Mouse (Mus musculus): ENCODE results near the gene Inafm2. TPM values are rescaled to one million over a fixed set of nuclear protein-coding genes. Genes with fewer than 3 reads are reported as not detected.

The Inafm2 gene
- total RNA-seq, 2 experiments from 2014 or later, result 71.4 to 77.5 TPM

DNA sequence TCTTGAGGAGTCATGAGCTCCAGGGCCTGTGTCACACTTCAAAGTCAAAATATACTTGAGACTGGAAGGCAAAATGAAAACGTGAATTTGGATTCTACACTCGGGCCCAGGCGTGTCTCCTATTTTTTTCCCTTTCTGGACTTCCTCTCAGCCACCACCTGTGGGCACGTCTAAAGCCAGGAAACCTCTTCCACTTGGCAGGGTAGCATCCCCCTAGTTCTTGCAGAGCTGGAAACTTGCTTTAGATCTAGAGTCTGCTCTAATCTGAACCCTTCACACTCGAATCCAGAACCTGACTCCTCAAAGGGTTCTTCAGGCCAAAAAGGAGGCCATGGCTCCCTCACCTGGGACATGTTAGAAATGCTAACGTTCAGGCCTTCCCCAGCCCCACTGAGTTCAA, 9.8 kb downstream of the Inafm2 start:
- no peak for DNase-seq (ENCODE audit: low spot score in 2 of 2)

- DNase-seq (ENCODE audit: low spot score in 2 of 2), result peak in 1 of 2 experiments; percentile 47
Measured at GRCm38 (mm10) chr2:118756103-118756502, 10.5 kb downstream of the Inafm2 start.

- no peak for DNase-seq (ENCODE audit: low spot score in 2 of 2)
Measured at GRCm38 (mm10) chr2:118759828-118760227, 14.3 kb downstream of the Inafm2 start.

GRCm38 (mm10) chr2:118760311-118761025, 14.9 kb downstream of the Inafm2 start:
- no peak for DNase-seq (ENCODE audit: low spot score in 2 of 2)

DNA sequence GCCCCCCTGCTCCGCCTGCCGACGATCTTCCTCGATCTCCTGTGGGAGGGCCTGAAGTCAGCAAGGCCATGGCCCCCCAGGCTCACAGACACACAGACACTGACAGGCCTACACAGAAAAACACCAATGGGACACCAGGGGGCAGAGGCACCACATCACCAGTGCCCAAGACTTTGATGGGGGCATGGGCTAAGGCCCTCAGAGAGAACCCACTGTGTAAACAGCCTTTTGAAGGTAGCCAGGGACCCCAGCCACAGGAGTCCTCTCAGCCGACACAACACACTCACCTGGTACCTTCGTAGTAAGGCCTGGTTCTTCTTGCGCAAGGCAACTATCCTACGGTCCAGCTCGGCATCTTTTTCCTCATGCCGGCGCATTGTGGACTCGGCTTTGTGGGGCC, 15.8 kb downstream of the Inafm2 start:
- DNase-seq (ENCODE audit: low spot score in 2 of 2), result no peak

DNA sequence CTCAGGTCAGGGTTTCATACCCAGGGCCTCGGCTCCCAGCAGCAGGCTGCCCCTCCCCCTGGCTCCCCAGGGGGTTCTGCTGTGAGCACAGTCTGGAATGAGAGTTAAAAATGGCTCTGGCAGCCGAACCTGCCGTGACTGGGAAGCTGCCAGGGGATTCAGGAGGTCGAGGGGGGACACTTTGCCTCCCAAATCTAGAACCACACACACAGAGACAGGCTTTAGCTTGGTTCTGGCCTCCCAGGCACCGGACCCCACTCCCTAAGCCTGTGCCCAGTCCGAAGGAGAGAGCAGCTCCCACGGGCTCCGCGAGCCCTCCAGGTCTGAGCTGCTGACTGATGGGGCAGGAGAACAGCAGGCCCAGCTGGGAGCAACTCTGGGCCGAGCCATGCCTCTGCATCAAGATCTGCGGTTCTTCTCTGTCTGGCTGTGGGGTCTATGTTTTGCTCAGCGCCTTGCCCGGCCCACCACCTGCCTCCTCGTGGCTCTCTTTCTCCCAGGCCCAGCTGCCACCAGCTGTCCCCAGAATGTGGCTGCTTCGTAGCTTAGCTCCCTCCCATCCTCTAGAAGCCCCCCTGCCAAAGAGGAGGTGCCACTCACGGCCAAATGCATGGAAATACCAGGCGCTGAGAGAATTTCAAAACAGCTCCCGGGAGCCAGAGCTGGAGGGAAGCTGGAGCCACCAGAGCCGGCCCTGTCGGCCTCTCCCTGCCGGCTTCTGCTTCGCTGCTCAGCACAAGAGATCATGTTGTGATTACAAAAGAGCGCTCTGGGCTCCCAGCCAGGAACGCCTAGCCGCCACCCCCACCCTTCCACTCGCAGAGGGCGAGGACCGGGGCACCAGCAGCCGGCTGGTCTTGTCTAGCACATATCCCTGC, 16.6 kb downstream of the Inafm2 start, which contains the start of gene Ccdc9b:
Gene Ccdc9b (minus strand): TSS at position 756 of the 878 bp plus-strand sequence.
- peak; percentile 81 to 92 for DNase-seq (ENCODE audit: low spot score in 2 of 2)

GRCm38 (mm10) chr2:118762784-118763148, 17.2 kb downstream of the Inafm2 start:
- no peak for DNase-seq (ENCODE audit: low spot score in 2 of 2)

DNA sequence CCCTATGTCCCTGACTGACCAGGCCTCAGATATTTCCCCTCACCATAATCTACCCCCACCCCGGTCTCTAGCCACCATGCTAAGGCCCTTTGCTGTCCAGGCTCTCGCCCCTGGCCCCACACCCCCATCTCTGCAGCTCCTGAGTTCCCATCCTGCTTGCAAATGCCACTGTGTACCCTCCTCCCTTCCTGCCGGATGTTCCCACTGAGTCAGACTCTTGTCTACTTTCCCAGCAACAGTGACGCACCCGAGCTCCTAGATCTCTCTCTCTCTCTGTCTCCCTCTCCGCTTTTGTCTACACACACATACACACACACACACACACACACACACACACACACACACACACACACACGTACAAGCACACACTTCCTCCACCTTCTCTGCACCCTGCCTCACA, 17.9 kb downstream of the Inafm2 start:
- DNase-seq (ENCODE audit: low spot score in 2 of 2), result peak in 1 of 2 experiments; percentile 79

- DNase-seq (ENCODE audit: low spot score in 2 of 2), result peak in 1 of 2 experiments; percentile 79
Measured at GRCm38 (mm10) chr2:118764094-118764831, 18.7 kb downstream of the Inafm2 start.

- no peak for DNase-seq (ENCODE audit: low spot score in 2 of 2)
Measured at GRCm38 (mm10) chr2:118764875-118765274, 19.3 kb downstream of the Inafm2 start.

DNA sequence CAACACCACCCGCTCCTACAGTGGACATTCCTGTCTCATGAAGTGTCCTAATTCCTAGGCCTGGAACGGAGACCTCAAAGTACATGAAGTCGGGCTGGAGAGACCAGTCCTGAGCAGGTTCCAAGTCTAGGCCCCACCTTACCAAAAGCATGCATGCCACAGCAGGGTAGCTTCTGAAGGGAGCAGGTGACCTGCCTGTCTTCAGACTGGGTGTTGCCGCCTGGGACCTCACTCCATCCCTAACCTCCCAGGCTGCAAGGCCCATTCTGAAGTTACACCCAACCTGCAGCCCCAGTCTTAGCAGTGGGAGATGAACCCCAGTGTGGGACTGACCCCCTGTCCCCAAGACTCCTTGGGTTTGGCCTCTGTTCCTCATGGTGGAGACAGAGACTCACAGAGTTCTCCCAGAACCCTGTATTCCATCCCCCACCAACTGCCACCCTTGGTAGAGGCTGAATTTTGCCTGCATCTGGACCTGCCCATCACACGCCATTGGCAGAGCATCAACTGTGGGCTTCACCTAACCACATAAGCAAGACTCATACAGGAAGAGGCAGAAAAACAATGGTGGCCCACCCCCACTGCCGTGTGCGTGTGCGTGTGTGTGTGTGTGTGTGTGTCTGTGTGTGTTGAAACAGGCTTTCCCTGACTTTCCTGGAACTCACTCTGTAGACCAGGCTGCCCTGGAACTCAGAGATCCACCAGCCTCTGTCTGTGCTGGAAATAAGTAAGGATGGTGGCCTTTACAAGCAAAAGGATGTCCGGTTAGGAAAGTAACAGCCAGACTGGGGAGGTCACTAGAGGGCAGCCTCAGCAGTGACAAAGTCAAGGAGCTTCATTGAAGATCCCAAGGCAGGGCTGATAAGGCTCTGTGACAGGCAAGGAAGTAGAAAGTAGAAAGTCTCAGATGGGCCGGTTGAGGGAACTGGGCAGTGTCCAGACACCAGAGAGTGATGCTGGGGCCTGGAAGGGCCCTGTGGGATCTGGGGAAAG, 20.8 kb downstream of the Inafm2 start:
- DNase-seq (ENCODE audit: low spot score in 2 of 2), result no peak

- no peak for DNase-seq (ENCODE audit: low spot score in 2 of 2)
Measured at GRCm38 (mm10) chr2:118772158-118772874, 26.8 kb downstream of the Inafm2 start, which contains the start of gene Phgr1. TSS of gene Phgr1 (plus strand) at chr2:118772769.

GRCm38 (mm10) chr2:118774536-118774935, 29.0 kb downstream of the Inafm2 start:
- DNase-seq (ENCODE audit: low spot score in 2 of 2), result no peak

DNA sequence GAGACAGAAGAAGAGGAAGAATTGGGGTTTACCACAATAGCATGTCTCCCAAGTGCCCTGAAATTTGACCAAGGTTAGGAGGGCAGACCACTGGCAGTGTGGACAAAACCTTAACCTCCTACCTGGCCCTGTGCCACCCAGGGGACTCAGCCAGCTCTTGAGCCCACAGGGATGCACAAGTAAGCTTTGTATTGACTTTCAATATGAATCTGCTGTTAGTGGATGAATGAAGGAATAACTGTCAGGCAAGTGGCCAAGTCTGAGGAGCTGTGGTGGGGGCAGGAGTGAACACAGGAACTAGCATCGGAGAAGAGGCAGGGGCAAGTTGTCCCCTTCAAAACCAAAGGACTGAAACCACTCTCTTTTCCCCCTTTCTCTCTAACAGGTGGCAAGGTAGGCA, 29.8 kb downstream of the Inafm2 start:
- DNase-seq (ENCODE audit: low spot score in 2 of 2), result peak in 1 of 2 experiments; percentile 57

GRCm38 (mm10) chr2:118775846-118776245, 30.3 kb downstream of the Inafm2 start:
- peak; percentile 75 to 84 for DNase-seq (ENCODE audit: low spot score in 2 of 2)

DNA sequence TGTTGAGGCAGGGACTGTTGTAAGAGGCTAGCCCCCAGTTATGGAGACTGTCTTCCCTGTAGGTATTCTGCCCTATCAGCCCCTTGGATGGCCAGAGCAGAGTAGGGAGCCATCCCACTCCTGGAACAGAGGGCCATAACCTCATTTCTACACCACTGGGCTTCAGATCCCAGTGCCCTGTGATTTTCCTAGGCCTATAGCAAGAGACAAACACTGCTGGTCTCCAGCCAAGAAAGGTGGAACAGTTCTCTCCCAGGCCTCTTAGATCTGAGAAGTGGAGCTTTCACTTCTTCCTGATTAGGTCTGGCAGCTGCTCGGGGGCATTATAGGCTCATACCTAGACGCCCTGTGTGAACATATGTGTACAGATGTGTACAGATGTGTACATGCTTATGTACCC, 30.7 kb downstream of the Inafm2 start:
- DNase-seq (ENCODE audit: low spot score in 2 of 2), result no peak

GRCm38 (mm10) chr2:118778418-118778817, 32.9 kb downstream of the Inafm2 start:
- DNase-seq (ENCODE audit: low spot score in 2 of 2), result no peak

GRCm38 (mm10) chr2:118779065-118779464, 33.5 kb downstream of the Inafm2 start:
- DNase-seq (ENCODE audit: low spot score in 2 of 2), result no peak
